Mouse (Mus musculus) intestine, postnatal 0 days (tissue): ENCODE measurements around the gene Socs2. TPM values are rescaled to one million over a fixed set of nuclear protein-coding genes. Genes with fewer than 3 reads are reported as not detected.

Experiments
- ATAC-seq: fragments of 200-750 bp; cut with Nextera tagmentation; 2 replicates; pipeline ENCODE4 v1.8.0; 2017; ENCODE audit warnings: mild to moderate bottlenecking, moderate TSS enrichment, moderate library complexity
- H3K27ac ChIP-seq: fragments of 300-500 bp; sonication (generic); 2 replicates; pipeline ENCODE4 v1.5.1; 2014; ENCODE audit warnings: mild to moderate bottlenecking, low read depth, low read length, moderate library complexity
- H3K27me3 ChIP-seq: fragments of 300-500 bp; sonication (generic); replicated peaks from 2 replicates; pipeline ENCODE4 v1.6.1; 2014; ENCODE audit warnings: low read length, mixed read lengths; ENCODE audit not compliant: control insufficient read depth, insufficient read depth
- H3K36me3 ChIP-seq: fragments of 300-500 bp; sonication (generic); 2 replicates; pipeline ENCODE4 v1.6.1; 2014; ENCODE audit warnings: mild to moderate bottlenecking, moderate library complexity; ENCODE audit not compliant: control insufficient read depth, insufficient read depth
- H3K4me1 ChIP-seq: fragments of 300-500 bp; sonication (generic); replicated peaks from 2 replicates; pipeline ENCODE4 v1.6.1; 2014; ENCODE audit warnings: antibody characterized with exemption, low read length, mixed read lengths; ENCODE audit not compliant: control insufficient read depth, insufficient read depth
- H3K4me2 ChIP-seq: fragments of 300-500 bp; sonication (generic); replicated peaks from 2 replicates; pipeline ENCODE4 v1.6.1; 2014; ENCODE audit warnings: low read depth, mild to moderate bottlenecking, moderate library complexity
- H3K4me3 ChIP-seq: fragments of 300-500 bp; sonication (generic); 2 replicates; pipeline ENCODE4 v1.5.1; 2014; ENCODE audit warnings: low read depth, low read length
- H3K9ac ChIP-seq: fragments of 300-500 bp; sonication (generic); 2 replicates; pipeline ENCODE4 v1.6.1; 2014; ENCODE audit warnings: mild to moderate bottlenecking, low read depth, low read length
- H3K9me3 ChIP-seq: fragments of 300-500 bp; sonication (generic); 2 replicates; pipeline ENCODE4 v1.6.1; 2016; ENCODE audit warnings: mixed run types; ENCODE audit not compliant: control insufficient read depth
- CTCF ChIP-seq: sonication (generic); IDR thresholded peaks from 2 replicates; pipeline ENCODE4 v1.5.1; 2016; ENCODE audit warnings: low read depth, mild to moderate bottlenecking, control low read depth, antibody characterized with exemption, moderate library complexity
- WGBS: fragments of 180-500 bp; shearing (Covaris S2); extraction: QIAGEN DNeasy Blood & Tissue Kit; methylation state at CpG from one replicate; pipeline ENCODE4 v1.1.7; 2014; 5-methylcytosine and 5-hydroxymethylcytosine counted together
- polyA plus RNA-seq: library from polyadenylated mRNA; unstranded; fragments of >200 nt; fragmentation: Nextera tagmentation; extraction: Ambion mirVana; gene quantifications from 2 replicates; pipeline ENCODE4 v1.2.1, GENCODE M21; 2015

Socs2 gene
- polyA plus RNA-seq, 1 experiment from 2014 or later = 158 TPM

DNA sequence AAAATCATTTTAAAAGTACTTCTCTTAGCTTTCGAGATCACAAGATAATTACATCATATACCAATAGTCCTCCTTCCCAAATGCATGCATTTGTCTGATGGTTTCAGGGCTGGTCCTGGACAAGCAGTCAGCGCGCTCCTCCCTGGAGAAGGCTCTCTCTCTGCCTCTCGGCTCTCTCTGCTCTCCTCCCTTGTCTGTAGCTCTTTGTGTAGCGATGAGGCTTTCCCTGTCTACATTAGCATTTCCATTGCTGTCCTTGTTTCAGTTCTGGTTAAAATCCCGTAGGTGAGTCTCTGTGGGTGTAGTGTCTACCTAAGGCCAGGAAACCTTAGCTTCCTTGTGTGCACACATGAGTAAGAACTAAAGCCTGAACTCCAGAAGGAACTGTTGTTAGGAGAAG, 62.9 kb downstream of the Socs2 start:
- no peak overlapping the region for H3K4me2 ChIP-seq
- no peak overlapping the region for H3K4me3 ChIP-seq
- 89% methylated on average over 6 of the region's 6 CpGs for WGBS
- TF ChIP-seq CTCF = no peak
- no peaks in the 10 kb centered on the region for H3K36me3 ChIP-seq
- H3K9ac ChIP-seq = no peak overlapping the region
- H3K4me1 ChIP-seq = no peaks in the 10 kb centered on the region
- no peaks in the 10 kb centered on the region for H3K27me3 ChIP-seq
- no peaks in the 10 kb centered on the region for H3K9me3 ChIP-seq
- no peak overlapping the region for H3K27ac ChIP-seq
- ATAC-seq = no peak

DNA sequence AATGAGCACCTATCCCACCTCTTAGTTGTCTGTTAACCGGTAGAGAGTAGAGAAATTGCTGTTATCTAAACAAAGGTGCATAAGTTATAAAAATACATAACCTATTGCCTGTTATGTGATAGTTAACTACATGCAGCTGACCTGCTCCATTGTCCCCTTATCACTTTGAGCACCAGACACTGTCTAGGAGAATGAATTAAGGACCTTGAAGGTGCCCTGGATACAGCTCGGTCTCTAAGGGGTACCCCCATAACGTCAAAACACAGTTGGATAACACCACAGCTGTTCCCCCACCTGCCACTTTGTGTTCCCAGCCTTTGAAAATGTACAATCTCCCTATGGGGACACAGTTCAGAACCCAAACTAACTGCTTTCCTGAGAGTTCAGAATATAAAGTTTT, 68.5 kb downstream of the Socs2 start:
- ATAC-seq = peak; percentile 93
- H3K9ac ChIP-seq = no peak overlapping the region
- WGBS = 37% methylated on average over 3 of the region's 3 CpGs

DNA sequence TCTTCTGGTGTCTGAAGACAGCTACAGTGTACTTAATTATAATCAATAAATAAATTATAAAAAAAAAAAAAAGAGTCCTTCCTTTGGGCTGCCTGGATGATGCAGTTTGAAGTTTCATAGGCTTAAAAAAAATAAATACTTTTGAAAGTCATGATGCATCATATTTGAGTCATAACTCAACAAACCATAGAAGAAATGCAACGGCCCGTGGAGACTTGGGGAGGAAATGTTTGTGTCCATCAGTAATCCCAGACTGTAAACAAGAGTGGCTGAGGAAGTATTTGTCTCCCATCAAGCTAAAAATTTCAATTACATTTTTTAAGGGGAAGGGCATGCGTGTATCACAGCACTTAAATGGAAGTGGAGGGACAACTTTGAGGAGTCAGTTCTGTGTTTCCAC, 69.2 kb downstream of the Socs2 start:
- H3K27ac ChIP-seq = no peak overlapping the region
- TF ChIP-seq CTCF = no peak
- 79% methylated on average over 3 of the region's 3 CpGs for WGBS
- H3K4me3 ChIP-seq = no peak overlapping the region
- H3K36me3 ChIP-seq = no peaks in the 10 kb centered on the region
- H3K27me3 ChIP-seq = no peaks in the 10 kb centered on the region
- no peak overlapping the region for H3K4me2 ChIP-seq
- no peak overlapping the region for H3K9ac ChIP-seq
- no peaks in the 10 kb centered on the region for H3K9me3 ChIP-seq
- no peaks in the 10 kb centered on the region for H3K4me1 ChIP-seq
- ATAC-seq = no peak

More for the DNA sequence above, 68.5 kb downstream of the Socs2 start:
- no peaks in the 10 kb centered on the region for H3K36me3 ChIP-seq
- no peaks in the 10 kb centered on the region for H3K27me3 ChIP-seq
- no peak overlapping the region for H3K4me3 ChIP-seq
- H3K4me2 ChIP-seq = no peak overlapping the region; the same call in 1 of the 2 replicates
- no peak for TF ChIP-seq CTCF
- H3K4me1 ChIP-seq = no peaks in the 10 kb centered on the region
- no peak overlapping the region for H3K27ac ChIP-seq
- H3K9me3 ChIP-seq = no peaks in the 10 kb centered on the region

DNA sequence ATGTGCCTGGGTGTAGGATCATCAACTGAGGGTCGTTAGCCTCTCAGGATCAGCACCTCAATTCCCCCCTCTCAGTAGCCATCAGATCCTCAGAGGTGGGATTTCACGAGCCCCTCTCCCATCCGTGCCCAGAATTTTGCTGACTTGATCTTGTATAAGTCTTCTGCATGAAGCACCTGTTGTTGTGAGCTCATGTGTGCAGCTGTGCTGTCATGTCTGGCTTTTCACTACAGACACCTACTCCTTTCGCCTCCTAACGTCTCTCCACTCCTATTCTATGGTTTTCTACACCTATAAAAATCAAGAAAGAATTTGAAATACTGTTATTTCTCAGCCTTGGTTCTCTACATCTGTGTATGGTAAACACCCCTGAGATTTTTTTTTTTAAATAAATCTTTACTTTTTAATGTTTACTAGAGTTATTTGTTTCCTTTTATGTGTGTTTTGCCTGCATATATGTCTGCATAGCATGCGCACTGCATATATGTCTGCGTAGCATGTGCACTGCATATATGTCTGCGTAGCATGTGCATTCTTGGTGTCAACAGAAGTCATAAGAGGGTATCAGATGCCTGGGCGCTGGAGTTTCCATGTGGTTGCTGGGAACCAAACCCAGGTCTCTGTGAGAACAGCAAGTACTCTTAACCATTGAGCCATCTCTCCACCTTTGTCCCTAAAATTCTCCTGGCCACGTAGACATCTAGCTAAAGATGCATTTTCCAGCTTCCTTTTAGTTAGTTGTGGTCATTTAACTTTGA, 74.0 kb downstream of the Socs2 start:
- Histone ChIP-seq H3K27me3 (no peaks in the 10 kb centered on the region), H3K36me3 (no peaks in the 10 kb centered on the region), H3K4me3 (no peak overlapping the region), H3K27ac (no peak overlapping the region), H3K9me3 (no peaks in the 10 kb centered on the region), H3K4me2 (no peak overlapping the region), H3K9ac (no peak overlapping the region), H3K4me1 (no peaks in the 10 kb centered on the region)
- ATAC-seq = no peak
- WGBS = 86% methylated on average over 10 of the region's 10 CpGs
- TF ChIP-seq CTCF = no peak

DNA sequence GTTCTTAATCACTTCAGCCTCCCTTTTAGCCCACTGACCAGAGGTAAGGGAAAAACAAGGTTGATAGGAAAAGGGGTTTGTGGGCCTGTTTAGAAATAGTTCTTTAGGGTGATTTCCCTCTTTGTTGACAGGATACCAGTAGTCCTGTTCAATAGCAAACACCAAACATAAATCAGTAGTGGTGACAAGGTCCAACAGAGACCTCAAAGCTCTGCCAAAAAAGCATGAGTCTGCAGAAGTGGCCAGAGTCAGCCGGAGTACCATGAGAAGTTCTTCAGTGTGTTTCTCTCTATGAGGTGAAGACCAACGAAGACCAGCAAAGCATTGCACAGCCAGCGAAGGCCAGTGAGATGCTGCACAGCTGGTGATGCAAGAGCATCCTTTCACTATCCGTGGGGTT, 76.3 kb downstream of the Socs2 start:
- Histone ChIP-seq H3K4me2 (no peak overlapping the region), H3K4me3 (no peak overlapping the region), H3K27ac (no peak overlapping the region), H3K9ac (no peak overlapping the region), H3K9me3 (no peaks in the 10 kb centered on the region), H3K4me1 (no peaks in the 10 kb centered on the region; the same call in 1 of the 2 replicates), H3K27me3 (no peaks in the 10 kb centered on the region), H3K36me3 (no peaks in the 10 kb centered on the region)
- WGBS = 79% methylated on average over 4 of the region's 4 CpGs
- ATAC-seq = no peak
- no peak for TF ChIP-seq CTCF

DNA sequence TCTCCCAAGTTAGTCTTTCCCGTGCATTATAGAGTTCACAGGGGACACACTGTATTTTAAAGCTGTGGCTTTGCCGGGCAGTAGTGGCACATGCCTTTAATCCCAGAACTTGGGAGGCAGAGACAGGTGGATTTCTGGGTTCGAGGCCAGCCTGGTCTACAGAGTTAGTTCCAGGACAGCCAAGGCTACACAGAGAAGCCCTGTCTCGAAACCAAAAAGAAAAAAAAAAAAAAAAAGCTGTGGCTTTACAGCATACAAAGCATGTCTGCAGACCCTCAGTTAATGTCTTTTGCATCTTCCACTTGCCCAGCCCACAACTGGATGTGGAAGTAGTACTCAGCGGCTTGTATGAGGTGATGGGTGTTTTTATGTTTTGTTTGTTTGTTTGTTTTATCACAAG, 79.4 kb downstream of the Socs2 start:
- Histone ChIP-seq H3K4me3 (no peak overlapping the region), H3K27me3 (no peaks in the 10 kb centered on the region), H3K27ac (no peak overlapping the region), H3K9me3 (no peaks in the 10 kb centered on the region), H3K4me1 (no peaks in the 10 kb centered on the region; the same call in 1 of the 2 replicates), H3K9ac (no peak overlapping the region), H3K4me2 (no peak overlapping the region), H3K36me3 (no peaks in the 10 kb centered on the region)
- TF ChIP-seq CTCF = no peak
- no peak for ATAC-seq
- WGBS = 71% methylated on average over 5 of the region's 5 CpGs
